8 mouse cellular contexts compared by ENCODE assay signal in the genomic region with DNA sequence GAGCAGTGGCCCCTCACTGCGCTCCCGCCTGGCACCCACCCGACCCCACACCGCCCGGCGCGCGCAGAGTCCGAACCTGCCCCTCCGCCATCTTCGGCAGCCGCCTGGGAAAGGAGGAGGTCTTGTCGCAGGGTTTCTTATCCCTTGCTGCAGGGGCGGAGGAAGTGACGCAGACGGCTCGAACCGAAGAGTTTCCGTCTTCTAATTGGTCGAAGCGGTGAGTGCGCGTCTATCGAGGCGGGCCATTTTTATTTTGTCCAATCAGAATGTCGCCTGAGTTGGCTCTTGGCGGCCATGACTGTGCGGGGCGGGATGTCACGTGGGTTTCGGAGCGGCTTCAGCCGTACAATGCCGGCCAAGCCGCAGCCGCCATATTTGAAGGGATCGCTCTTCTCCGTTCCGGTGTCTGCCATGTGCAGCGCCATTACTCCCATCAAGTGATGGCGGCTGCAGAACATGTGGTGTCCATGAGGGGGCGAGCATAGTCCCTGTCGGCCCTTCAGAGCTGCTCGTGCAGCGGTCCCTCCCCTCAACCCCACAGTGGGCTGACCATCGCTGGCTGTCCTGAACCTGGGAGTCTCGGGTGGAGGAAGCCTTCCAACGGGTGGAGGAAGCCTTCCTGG. TPM values are rescaled to one million over a fixed set of nuclear protein-coding genes. Genes with fewer than 3 reads are reported as not detected.
DNase-seq lines count a peak whose midpoint lies in the region; ATAC-seq lines count a peak whose summit lies in the region.

A gene (minus strand): TSS at position 138 of the 623 bp plus-strand sequence.

- H3K27ac ChIP-seq in lung, embryonic 16.5 days (ENCODE audit: low read length) = peak within 1 kb of the TSS; percentile 90

- peak within 1 kb of the TSS; percentile 78 for H3K4me3 ChIP-seq in lung, embryonic 16.5 days (ENCODE audit: low read length)

- H3K27me3 ChIP-seq in lung, embryonic 16.5 days (ENCODE audit: control insufficient read depth, insufficient read depth, low read depth, low read length) = no peaks in the 10 kb centered on the region

- H3K4me2 ChIP-seq in lung, embryonic 16.5 days (ENCODE audit: low read depth, low read length) = peak within 1 kb of the TSS; percentile 96

- no peaks in the 10 kb centered on the region for H3K9me3 ChIP-seq in lung, embryonic 16.5 days (ENCODE audit: control insufficient read depth, low read length)

- 0% methylated on average over 48 of the region's 48 CpGs for whole genome bisulfite sequencing in lung, embryonic 16.5 days

- peak; percentile 80 to 85 for ATAC-seq in hematopoietic stem cell, adult 5-6 weeks (replicated peaks in 1 of 2; ENCODE audit: insufficient read depth in 1 of 2, low FRiP score in 2 of 2, low TSS enrichment in 1 of 2, low read depth in 1 of 2, poor library complexity in 2 of 2, severe bottlenecking in 2 of 2)
- ATAC-seq in lung, embryonic 16.5 days (ENCODE audit: low read depth) = peak; percentile 94

- H3K36me3 ChIP-seq in lung, embryonic 16.5 days (ENCODE audit: control insufficient read depth, insufficient read depth, low read length) = peaks cover 26% of the 10 kb centered on the region

- DNase-seq in MEL-GATA-1-ER (ENCODE audit: extremely low read depth, low read depth) = peak; percentile 95
- DNase-seq in cerebellum, adult 8-10 months = peak; percentile 98
- peak; percentile 100 for DNase-seq in forelimb bud, embryonic 11.5 days (ENCODE audit: low read depth, low spot score)
- peak; percentile 98 for DNase-seq in layer of hippocampus, adult 9-10 months (ENCODE audit: low spot score)
- peak; percentile 92 for DNase-seq in ovary, postnatal 10 days (ENCODE audit: low spot score)
- DNase-seq in thymus, postnatal 10 days (ENCODE audit: low spot score in 2 of 2) = peak; percentile 96 to 98

- peak within 1 kb of the TSS; percentile 97 for H3K9ac ChIP-seq in lung, embryonic 16.5 days (ENCODE audit: low read length)

- peaks cover 30% of the 10 kb centered on the region for H3K4me1 ChIP-seq in lung, embryonic 16.5 days (replicated peaks; ENCODE audit: control insufficient read depth, insufficient read depth, low read length)

RNA-seq across cellular contexts. Expression of the gene that starts here (rescaled TPM):
- total RNA-seq in hematopoietic stem cell, adult 5-6 weeks (2017) = 3,499 and 4,043 TPM in 2 replicates
- 1,289 and 1,305 TPM in 2 replicates for polyA plus RNA-seq in lung, embryonic 16.5 days (2015; fragmentation: Nextera tagmentation; extraction: Ambion mirVana)

Comparison
In these comparisons a context has a peak if more than half of its experiments do, and no peak if none do; other contexts are left out.
1. Peak in every context shown above with its lines: DNase-seq, ATAC-seq, H3K4me3 ChIP-seq and H3K27ac ChIP-seq.